Comparison of ENCODE assay signal across 14 mouse cellular contexts in genomic region chr10:54120375-54120774, GRCm38 (mm10). TPM values are rescaled to one million over a fixed set of nuclear protein-coding genes. Genes with fewer than 3 reads are reported as not detected.
DNase-seq lines count a peak whose midpoint lies in the region; ATAC-seq and TF ChIP-seq lines count a peak whose summit lies in the region.
"Had no signal": no experiment of that assay in that cellular context is flagged by ENCODE, and none has a peak within 500 bp of the region (broad histone marks: within the 10 kb centered on the region; RNA-seq: fewer than 3 reads in every experiment).

No protein-coding gene starts in this region.

- no peak for TF ChIP-seq CTCF in liver, postnatal 0 days (IDR thresholded peaks at IDR 0.05; ENCODE audit: low read depth)

- no peaks in the 10 kb centered on the region for H3K4me1 ChIP-seq in liver, postnatal 0 days (ENCODE audit: insufficient read depth)
- H3K4me1 ChIP-seq: forebrain, embryonic 12.5 days; midbrain, embryonic 15.5 days; neural tube, embryonic 12.5 days had no signal

- H3K36me3 ChIP-seq in liver, postnatal 0 days (replicated peaks; ENCODE audit: insufficient read depth, low read length): no peaks in the 10 kb centered on the region
- H3K36me3 ChIP-seq: forebrain, embryonic 12.5 days; midbrain, embryonic 15.5 days; neural tube, embryonic 12.5 days had no signal

- no peak overlapping the region for H3K27ac ChIP-seq in liver, postnatal 0 days (ENCODE audit: low read depth)
- H3K27ac ChIP-seq: forebrain, embryonic 12.5 days; hindbrain, embryonic 14.5 days; liver, embryonic 14.5 days; midbrain, embryonic 15.5 days; neural tube, embryonic 12.5 days had no signal

- DNase-seq in gastrocnemius, adult 18-20 months (ENCODE audit: low spot score): peak; percentile 13
- DNase-seq in gastrocnemius, adult 8-10 months (ENCODE audit: low spot score in 2 of 2): no peak
- DNase-seq in urinary bladder, postnatal 14 days (ENCODE audit: low spot score): peak; percentile 47
- no peak for DNase-seq in urinary bladder, adult 18-20 months (ENCODE audit: low spot score in 2 of 2)
- peak; percentile 81 for DNase-seq in kidney, postnatal 14 days
- DNase-seq in liver, postnatal 0 days: no peak
- DNase-seq in frontal cortex, postnatal 14 days (ENCODE audit: low spot score in 2 of 2): no peak
- DNase-seq in spleen, adult 18-20 months: no peak
- DNase-seq: right cerebral cortex, postnatal 14 days had no signal

- no peak overlapping the region for H3K9ac ChIP-seq in liver, postnatal 0 days (replicated peaks)
- H3K9ac ChIP-seq: forebrain, embryonic 12.5 days; hindbrain, embryonic 14.5 days; liver, embryonic 14.5 days; midbrain, embryonic 15.5 days; neural tube, embryonic 12.5 days had no signal

- no peak for TF ChIP-seq EP300 in liver, postnatal 0 days (IDR thresholded peaks at IDR 0.05; ENCODE audit: low read depth)

- no peaks in the 10 kb centered on the region for H3K27me3 ChIP-seq in liver, postnatal 0 days (ENCODE audit: insufficient read depth, low read length)
- H3K27me3 ChIP-seq: forebrain, embryonic 12.5 days; midbrain, embryonic 15.5 days; neural tube, embryonic 12.5 days had no signal

- no peak for ATAC-seq in liver, postnatal 0 days
- ATAC-seq: midbrain, embryonic 15.5 days had no signal

- WGBS in liver, postnatal 0 days (ENCODE audit: insufficient replicate concordance): 59% methylated on average over 2 of the region's 2 CpGs

- H3K4me2 ChIP-seq in liver, postnatal 0 days (ENCODE audit: low read depth, low read length): no peak overlapping the region
- H3K4me2 ChIP-seq: forebrain, embryonic 12.5 days; hindbrain, embryonic 14.5 days; midbrain, embryonic 15.5 days; neural tube, embryonic 12.5 days had no signal

- H3K4me3 ChIP-seq in liver, postnatal 0 days (ENCODE audit: low read depth, low read length): no peak overlapping the region
- H3K4me3 ChIP-seq: forebrain, embryonic 12.5 days; midbrain, embryonic 15.5 days; neural tube, embryonic 12.5 days had no signal

- no peaks in the 10 kb centered on the region for H3K9me3 ChIP-seq in liver, postnatal 0 days (ENCODE audit: low read length)
- H3K9me3 ChIP-seq: forebrain, embryonic 12.5 days; midbrain, embryonic 15.5 days; neural tube, embryonic 12.5 days had no signal

RNA-seq across cellular contexts. Expression of gene Man1a, which starts 44.0 kb away (rescaled TPM):
- 1 to 10 TPM; 7.1 to 8.9 TPM for total RNA-seq in gastrocnemius, adult 18-20 months (2021)
- total RNA-seq in gastrocnemius, adult 8-10 months (2022): 1 to 10 TPM; 5.7 to 8.0 (median 7.4) TPM
- 13.2 and 15.2 TPM in 2 replicates for polyA plus RNA-seq in liver, postnatal 0 days (2015; fragmentation: Nextera tagmentation; extraction: Ambion mirVana)

Comparison
In these comparisons a context has a peak if more than half of its experiments do, and no peak if none do; other contexts are left out.
1. DNase-seq: peak in gastrocnemius, adult 18-20 months (single experiment), urinary bladder, postnatal 14 days (single experiment) and kidney, postnatal 14 days (single experiment); none in gastrocnemius, adult 8-10 months (0 of 2), urinary bladder, adult 18-20 months (0 of 2), liver, postnatal 0 days (single experiment), frontal cortex, postnatal 14 days (0 of 2) and spleen, adult 18-20 months (0 of 2).